ENCODE assay signal across 8 mouse cellular contexts in the genomic region with DNA sequence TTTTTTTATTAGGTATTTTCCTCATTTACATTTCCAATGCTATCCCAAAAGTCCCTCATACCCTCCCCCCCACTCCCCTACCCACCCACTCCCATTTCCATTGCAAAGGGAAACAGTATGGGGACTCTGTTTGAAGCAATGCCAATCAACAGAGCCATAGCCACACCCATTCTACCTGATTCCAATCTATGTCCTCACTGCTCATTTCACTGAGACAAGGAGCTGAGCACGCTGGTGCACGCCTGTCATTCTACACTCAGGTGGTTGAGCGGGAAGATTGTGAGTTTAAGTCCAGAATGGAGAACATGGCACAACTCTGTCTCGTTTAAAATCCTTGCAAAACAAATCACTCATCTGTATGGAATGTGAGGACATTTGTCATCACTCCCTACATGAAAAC. TPM values are rescaled to one million over a fixed set of nuclear protein-coding genes. Genes with fewer than 3 reads are reported as not detected.
DNase-seq lines count a peak whose midpoint lies in the region; ATAC-seq and TF ChIP-seq lines count a peak whose summit lies in the region.

No protein-coding gene starts in this region.

- H3K27me3 ChIP-seq in lung, postnatal 0 days (replicated peaks; ENCODE audit: insufficient read depth, low read length): no peaks in the 10 kb centered on the region
- H3K27me3 ChIP-seq in embryonic facial prominence, embryonic 13.5 days: no peaks in the 10 kb centered on the region
- H3K27me3 ChIP-seq in limb, embryonic 10.5 days (ENCODE audit: low read depth, poor library complexity, severe bottlenecking): no peaks in the 10 kb centered on the region
- no peaks in the 10 kb centered on the region for H3K27me3 ChIP-seq in neural tube, embryonic 13.5 days

- no peaks in the 10 kb centered on the region; the same call in 1 of the 2 replicates for H3K4me1 ChIP-seq in lung, postnatal 0 days (ENCODE audit: insufficient read depth, low read depth, low read length)
- peaks cover 16% of the 10 kb centered on the region for H3K4me1 ChIP-seq in embryonic facial prominence, embryonic 13.5 days
- peaks cover 18% of the 10 kb centered on the region for H3K4me1 ChIP-seq in limb, embryonic 10.5 days
- H3K4me1 ChIP-seq in neural tube, embryonic 13.5 days (replicated peaks): peaks cover 19% of the 10 kb centered on the region

- H3K36me3 ChIP-seq in lung, postnatal 0 days (ENCODE audit: insufficient read depth, low read length): no peaks in the 10 kb centered on the region
- peaks cover 40% of the 10 kb centered on the region for H3K36me3 ChIP-seq in embryonic facial prominence, embryonic 13.5 days
- peaks cover 49% of the 10 kb centered on the region for H3K36me3 ChIP-seq in limb, embryonic 10.5 days
- H3K36me3 ChIP-seq in neural tube, embryonic 13.5 days: peaks cover 31% of the 10 kb centered on the region

- no peaks in the 10 kb centered on the region for H3K9me3 ChIP-seq in lung, postnatal 0 days (ENCODE audit: low read length)
- no peaks in the 10 kb centered on the region for H3K9me3 ChIP-seq in embryonic facial prominence, embryonic 13.5 days
- H3K9me3 ChIP-seq in limb, embryonic 10.5 days (replicated peaks): no peaks in the 10 kb centered on the region
- H3K9me3 ChIP-seq in neural tube, embryonic 13.5 days: no peaks in the 10 kb centered on the region

- WGBS in lung, postnatal 0 days: 33% methylated on average over 4 of the region's 4 CpGs
- 48% methylated on average over 4 of the region's 4 CpGs for WGBS in embryonic facial prominence, embryonic 13.5 days
- 59% methylated on average over 4 of the region's 4 CpGs for WGBS in limb, embryonic 10.5 days
- 55% methylated on average over 4 of the region's 4 CpGs for WGBS in neural tube, embryonic 13.5 days

- ATAC-seq in lung, postnatal 0 days: no peak
- no peak for ATAC-seq in embryonic facial prominence, embryonic 13.5 days (ENCODE audit: insufficient number of reproducible peaks, insufficient read depth, low FRiP score, low TSS enrichment, low read depth)
- no peak for ATAC-seq in neural tube, embryonic 13.5 days (ENCODE audit: low read depth)

- no peak for TF ChIP-seq EP300 in lung, postnatal 0 days (IDR thresholded peaks at IDR 0.05)

- no peak overlapping the region for H3K4me3 ChIP-seq in lung, postnatal 0 days (ENCODE audit: low read depth, low read length)
- peak overlapping the region; percentile 70 for H3K4me3 ChIP-seq in embryonic facial prominence, embryonic 13.5 days
- H3K4me3 ChIP-seq in limb, embryonic 10.5 days: peak overlapping the region; percentile 75
- H3K4me3 ChIP-seq in neural tube, embryonic 13.5 days: no peak overlapping the region; the same call in 1 of the 2 replicates

- no peak overlapping the region for H3K4me2 ChIP-seq in lung, postnatal 0 days (replicated peaks; ENCODE audit: low read depth, low read length)
- peak overlapping the region; percentile 90 for H3K4me2 ChIP-seq in embryonic facial prominence, embryonic 13.5 days
- peak overlapping the region; percentile 92 for H3K4me2 ChIP-seq in neural tube, embryonic 13.5 days

- no peak overlapping the region for H3K9ac ChIP-seq in lung, postnatal 0 days (replicated peaks; ENCODE audit: low read depth)
- H3K9ac ChIP-seq in embryonic facial prominence, embryonic 13.5 days: no peak overlapping the region
- H3K9ac ChIP-seq in neural tube, embryonic 13.5 days: no peak overlapping the region

- DNase-seq in lung, postnatal 0 days (ENCODE audit: low spot score): peak; percentile 47
- no peak for DNase-seq in lung, postnatal 36 days
- DNase-seq in limb, embryonic 10.5 days (ENCODE audit: low spot score): no peak
- no peak for DNase-seq in layer of hippocampus, adult 11-12 months (ENCODE audit: low spot score)
- no peak for DNase-seq in c-Kit-positive CD71-positive TER-119-positive erythroid progenitor cells, embryonic 14.5 days (ENCODE audit: low spot score)
- no peak for DNase-seq in cerebellum, postnatal 10 days

- no peak for TF ChIP-seq CTCF in lung, postnatal 0 days (IDR thresholded peaks at IDR 0.05)

- H3K27ac ChIP-seq in lung, postnatal 0 days (ENCODE audit: low read length): no peak overlapping the region
- no peak overlapping the region; the same call in 1 of the 2 replicates for H3K27ac ChIP-seq in embryonic facial prominence, embryonic 13.5 days
- peak overlapping the region; percentile 92; the same call in 1 of the 2 replicates for H3K27ac ChIP-seq in limb, embryonic 10.5 days
- H3K27ac ChIP-seq in neural tube, embryonic 13.5 days (replicated peaks): no peak overlapping the region

RNA-seq across cellular contexts. Expression of a gene that starts 0.8 kb away (rescaled TPM):
- polyA plus RNA-seq in lung, postnatal 0 days (2015; fragmentation: Nextera tagmentation; extraction: Ambion mirVana): 9.8 and 11.7 TPM in 2 replicates
- polyA plus RNA-seq in embryonic facial prominence, embryonic 13.5 days (2015; fragmentation: Nextera tagmentation; extraction: Ambion mirVana): 22.6 and 26.3 TPM in 2 replicates
- 22.2 and 24.1 TPM in 2 replicates for polyA plus RNA-seq in limb, embryonic 10.5 days (2016; fragmentation: Nextera tagmentation; extraction: Ambion mirVana)
- polyA plus RNA-seq in neural tube, embryonic 13.5 days (2015; fragmentation: Nextera tagmentation; extraction: Ambion mirVana): 16.7 and 18.8 TPM in 2 replicates

RNA-seq across cellular contexts. Expression of a gene that starts 11.1 kb away (rescaled TPM):
- 17.9 and 19.4 TPM in 2 replicates for polyA plus RNA-seq in lung, postnatal 0 days (2015; fragmentation: Nextera tagmentation; extraction: Ambion mirVana)
- 43.4 and 50.1 TPM in 2 replicates for polyA plus RNA-seq in embryonic facial prominence, embryonic 13.5 days (2015; fragmentation: Nextera tagmentation; extraction: Ambion mirVana)
- polyA plus RNA-seq in limb, embryonic 10.5 days (2016; fragmentation: Nextera tagmentation; extraction: Ambion mirVana): 66.8 and 71.8 TPM in 2 replicates
- polyA plus RNA-seq in neural tube, embryonic 13.5 days (2015; fragmentation: Nextera tagmentation; extraction: Ambion mirVana): 33.5 and 34.3 TPM in 2 replicates

RNA-seq across cellular contexts. Expression of a gene that starts 11.2 kb away (rescaled TPM):
- polyA plus RNA-seq in lung, postnatal 0 days (2015; fragmentation: Nextera tagmentation; extraction: Ambion mirVana): 18.4 and 19.0 TPM in 2 replicates
- polyA plus RNA-seq in embryonic facial prominence, embryonic 13.5 days (2015; fragmentation: Nextera tagmentation; extraction: Ambion mirVana): 55.5 and 58.1 TPM in 2 replicates
- polyA plus RNA-seq in limb, embryonic 10.5 days (2016; fragmentation: Nextera tagmentation; extraction: Ambion mirVana): 68.7 and 68.9 TPM in 2 replicates
- 31.8 and 35.4 TPM in 2 replicates for polyA plus RNA-seq in neural tube, embryonic 13.5 days (2015; fragmentation: Nextera tagmentation; extraction: Ambion mirVana)

RNA-seq across cellular contexts. Expression of a gene that starts 56.5 kb away (rescaled TPM):
- polyA plus RNA-seq in lung, postnatal 0 days (2015; fragmentation: Nextera tagmentation; extraction: Ambion mirVana): 16.7 and 17.1 TPM in 2 replicates
- polyA plus RNA-seq in embryonic facial prominence, embryonic 13.5 days (2015; fragmentation: Nextera tagmentation; extraction: Ambion mirVana): 19.0 and 19.7 TPM in 2 replicates
- polyA plus RNA-seq in limb, embryonic 10.5 days (2016; fragmentation: Nextera tagmentation; extraction: Ambion mirVana): 22.4 and 25.4 TPM in 2 replicates
- 19.8 and 21.2 TPM in 2 replicates for polyA plus RNA-seq in neural tube, embryonic 13.5 days (2015; fragmentation: Nextera tagmentation; extraction: Ambion mirVana)

Comparison
In these comparisons a context has a peak if more than half of its experiments do, and no peak if none do; other contexts are left out.
1. H3K4me3 ChIP-seq: peak in embryonic facial prominence, embryonic 13.5 days (single experiment) and limb, embryonic 10.5 days (single experiment); none in lung, postnatal 0 days (single experiment) and neural tube, embryonic 13.5 days (single experiment).